Mouse (Mus musculus) cerebellum, adult 2 months (tissue): ENCODE data around the gene Brd4.

Experiments
- CTCF ChIP-seq: fragments of 200-500 bp; IDR thresholded peaks from 2 replicates; pipeline ENCODE4 v1.5.1; 2011; ENCODE audit warnings: low read depth, mild to moderate bottlenecking, control low read depth, low read length, moderate library complexity, borderline replicate concordance; ENCODE audit not compliant: insufficient read depth
- POLR2A ChIP-seq: fragments of 200-500 bp; IDR thresholded peaks from 2 replicates; pipeline ENCODE4 v1.6.1; 2011; ENCODE audit warnings: low read length, control low read depth, borderline replicate concordance; ENCODE audit not compliant: insufficient read depth

DNA sequence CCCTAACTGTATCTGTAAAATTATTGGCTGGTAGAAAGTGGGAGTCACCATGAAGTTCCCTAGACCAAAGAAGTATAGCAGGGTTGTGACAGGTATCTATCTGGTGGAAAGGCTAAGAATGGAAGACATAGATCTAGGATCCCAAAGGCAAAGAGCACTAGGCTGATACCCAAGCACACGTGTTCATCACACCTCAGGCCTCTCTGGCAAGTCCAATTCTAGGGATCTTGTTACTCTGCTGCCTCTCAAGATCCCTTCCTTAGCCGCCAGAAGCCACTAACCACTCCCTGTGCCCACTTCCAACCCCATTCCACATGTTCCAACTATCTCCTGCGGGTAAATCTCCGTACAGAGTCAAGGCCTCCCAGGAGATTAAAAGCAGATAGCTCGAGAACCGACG lies 35.4 kb upstream of the Brd4 start:
- TF ChIP-seq POLR2A: no peak
- TF ChIP-seq CTCF: no peak
